ENCODE assay signal across 1 mouse cellular context in genomic region chr14:106518552-106519358, GRCm38 (mm10).
TF ChIP-seq lines count a peak whose summit lies in the region.

No protein-coding gene starts in this region.

TF ChIP-seq in MEL, 35 proteins besides CTCF, POLR2A, EP300 and RAD21 (continued from another document):
- no peak for TF ChIP-seq UBTF (IDR thresholded peaks at IDR 0.05; ENCODE audit: borderline replicate concordance, insufficient read depth, low read depth, low read length)
